Mouse (Mus musculus): ENCODE data around the gene Ttll5. TPM values are rescaled to one million over a fixed set of nuclear protein-coding genes. Genes with fewer than 3 reads are reported as not detected.

Ttll5 gene
- polyA plus RNA-seq, 1 experiment from 2014 or later, result 19.6 TPM

DNA sequence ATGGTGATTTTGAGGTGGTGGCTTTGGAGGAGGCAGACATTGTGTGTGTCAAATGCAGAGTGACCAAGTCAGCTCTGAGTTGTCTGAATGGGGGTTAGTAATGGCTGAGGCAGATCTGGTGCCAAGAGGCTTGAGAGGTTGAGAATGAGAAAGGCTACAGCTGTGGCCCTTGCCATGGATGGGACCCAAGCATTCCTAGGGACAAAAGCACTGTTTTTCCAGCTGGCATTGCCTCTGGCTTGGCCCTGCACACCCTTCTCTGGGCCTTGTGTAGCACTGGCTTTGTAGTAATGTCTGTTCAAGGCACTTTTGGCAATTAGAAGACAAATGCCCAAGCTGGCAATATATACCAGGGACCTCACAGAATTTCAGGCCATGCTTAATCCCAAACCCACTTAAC lies 13.5 kb upstream of the Ttll5 start:
- ATAC-seq (ENCODE audit: insufficient number of reproducible peaks, insufficient read depth, low FRiP score, low TSS enrichment), result no peak
- H3K36me3 ChIP-seq, result peaks cover 34% of the 10 kb centered on the region

DNA sequence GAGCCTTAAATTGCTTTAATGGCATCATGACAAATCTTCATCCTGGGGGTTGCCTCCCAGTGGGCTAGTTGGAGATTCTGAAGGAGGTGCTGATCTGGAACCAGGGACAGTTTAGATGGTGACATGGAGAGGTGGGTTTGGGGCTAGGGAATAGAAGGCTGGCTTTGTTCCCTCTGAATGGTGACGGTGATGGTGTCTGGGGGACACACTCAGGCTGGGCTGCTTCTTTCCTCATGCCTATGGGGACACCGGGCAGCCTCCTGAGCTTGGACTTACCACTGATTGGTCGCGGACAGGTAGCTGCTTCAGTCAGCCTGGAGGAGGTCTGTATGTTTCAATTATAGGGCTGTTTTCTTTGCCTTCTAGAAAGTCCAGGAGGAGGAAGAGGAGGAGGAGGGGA lies 12.8 kb upstream of the Ttll5 start:
- H3K4me2 ChIP-seq (replicated peaks), result no peak overlapping the region
- 97% methylated on average over 4 of the region's 4 CpGs for WGBS
- no peaks in the 10 kb centered on the region for H3K27me3 ChIP-seq

More for the DNA sequence above, 13.5 kb upstream of the Ttll5 start:
- no peaks in the 10 kb centered on the region for H3K9me3 ChIP-seq
- H3K27me3 ChIP-seq, result no peaks in the 10 kb centered on the region
- H3K27ac ChIP-seq, result no peak overlapping the region
- no peaks in the 10 kb centered on the region for H3K4me1 ChIP-seq
- H3K4me2 ChIP-seq (replicated peaks), result no peak overlapping the region
- no peak overlapping the region for H3K4me3 ChIP-seq
- no peak overlapping the region for H3K9ac ChIP-seq

DNA sequence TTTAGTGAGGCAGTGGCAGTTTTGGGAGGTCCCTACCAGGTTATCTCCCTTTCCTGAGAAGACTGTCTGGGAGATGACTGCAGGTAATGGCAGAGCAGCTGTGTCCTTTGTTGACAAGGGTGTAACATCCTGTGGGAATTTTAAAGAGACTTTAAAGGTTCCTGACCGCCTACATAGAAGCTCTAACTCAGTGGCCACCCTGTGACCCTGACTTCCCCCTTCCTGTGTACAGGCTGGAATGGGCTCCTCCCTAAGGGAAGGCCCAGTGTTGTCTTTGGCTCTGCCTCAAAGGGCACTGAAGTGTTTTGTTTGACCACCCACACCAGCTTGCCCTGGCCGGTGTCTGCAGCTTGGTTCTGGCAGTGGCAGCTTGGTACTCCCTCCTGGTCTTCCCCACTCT lies 10.9 kb upstream of the Ttll5 start:
- peaks cover 52% of the 10 kb centered on the region for H3K36me3 ChIP-seq

More for the DNA sequence above, 12.8 kb upstream of the Ttll5 start:
- H3K4me3 ChIP-seq, result no peak overlapping the region
- ATAC-seq (ENCODE audit: insufficient number of reproducible peaks, insufficient read depth, low FRiP score, low TSS enrichment), result no peak
- no peaks in the 10 kb centered on the region for H3K9me3 ChIP-seq
- no peaks in the 10 kb centered on the region for H3K4me1 ChIP-seq
- H3K36me3 ChIP-seq, result peaks cover 40% of the 10 kb centered on the region
- no peak overlapping the region for H3K9ac ChIP-seq
- H3K27ac ChIP-seq, result no peak overlapping the region

DNA sequence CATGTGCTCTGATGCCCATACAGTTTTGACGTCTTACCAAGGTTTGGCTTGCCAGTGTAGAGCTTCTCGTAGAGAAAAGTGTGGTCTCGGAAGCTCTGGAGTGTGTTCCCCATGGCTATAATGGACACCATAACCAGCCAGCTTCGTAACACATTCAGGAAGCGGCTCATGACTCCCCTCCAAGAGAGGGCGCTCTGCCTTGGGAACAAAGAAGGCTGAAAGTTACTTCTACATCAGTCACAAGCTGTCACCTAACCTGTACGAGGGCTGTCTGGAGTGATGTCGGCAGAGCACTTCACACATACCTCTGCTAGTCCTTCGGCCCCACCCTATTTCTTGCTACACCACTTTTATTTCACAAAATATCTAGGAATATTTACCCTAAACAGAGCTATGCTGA lies 2.4 kb upstream of the Ttll5 start:
- no peak overlapping the region for H3K27ac ChIP-seq
- no peak overlapping the region for H3K9ac ChIP-seq
- no peaks in the 10 kb centered on the region for H3K27me3 ChIP-seq
- peaks cover 12% of the 10 kb centered on the region for H3K4me1 ChIP-seq
- no peak for ATAC-seq (ENCODE audit: insufficient number of reproducible peaks, insufficient read depth, low FRiP score, low TSS enrichment)
- no peaks in the 10 kb centered on the region for H3K9me3 ChIP-seq
- no peak overlapping the region for H3K4me2 ChIP-seq (replicated peaks)
- peaks cover 31% of the 10 kb centered on the region for H3K36me3 ChIP-seq
- H3K4me3 ChIP-seq, result no peak overlapping the region
- 78% methylated on average over 9 of the region's 9 CpGs for WGBS

More for the DNA sequence above, 10.9 kb upstream of the Ttll5 start:
- Histone ChIP-seq H3K9ac (no peak overlapping the region), H3K27me3 (no peaks in the 10 kb centered on the region), H3K4me1 (no peaks in the 10 kb centered on the region), H3K4me2 (replicated peaks) (no peak overlapping the region), H3K9me3 (no peaks in the 10 kb centered on the region), H3K4me3 (no peak overlapping the region), H3K27ac (no peak overlapping the region)
- ATAC-seq (ENCODE audit: insufficient number of reproducible peaks, insufficient read depth, low FRiP score, low TSS enrichment), result no peak
- 68% methylated on average over 2 of the region's 2 CpGs for WGBS

DNA sequence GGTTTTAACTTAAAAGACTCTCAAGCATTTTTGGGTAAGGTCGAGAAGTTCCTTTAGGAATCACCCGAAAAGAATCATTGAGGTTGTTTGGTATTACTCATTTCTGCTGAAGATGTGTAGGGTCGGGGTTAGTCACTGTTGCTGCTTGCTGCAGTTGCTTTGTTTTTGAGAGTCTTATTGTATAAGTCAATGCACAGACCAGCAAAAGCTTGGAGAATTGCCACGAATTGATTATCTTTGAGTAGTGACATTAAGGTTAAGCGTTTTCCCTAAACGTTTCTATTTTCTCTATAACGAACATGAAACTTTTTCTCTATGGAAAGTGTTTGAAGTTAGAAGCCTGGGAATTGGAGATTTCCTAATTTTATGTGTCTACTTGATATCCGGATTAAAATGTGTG lies 902 bp downstream of the Ttll5 start:
- ATAC-seq (ENCODE audit: insufficient number of reproducible peaks, insufficient read depth, low FRiP score, low TSS enrichment), result no peak
- Histone ChIP-seq H3K4me2 (replicated peaks) (peak overlapping the region; percentile 86), H3K9me3 (no peaks in the 10 kb centered on the region), H3K27me3 (no peaks in the 10 kb centered on the region), H3K4me3 (peak overlapping the region; percentile 83), H3K9ac (peak overlapping the region; percentile 70), H3K36me3 (peaks cover 18% of the 10 kb centered on the region; the same call in 1 of the 2 replicates), H3K4me1 (peaks cover 12% of the 10 kb centered on the region), H3K27ac (peak overlapping the region; percentile 97)
- 14% methylated on average over 8 of the region's 8 CpGs for WGBS

DNA sequence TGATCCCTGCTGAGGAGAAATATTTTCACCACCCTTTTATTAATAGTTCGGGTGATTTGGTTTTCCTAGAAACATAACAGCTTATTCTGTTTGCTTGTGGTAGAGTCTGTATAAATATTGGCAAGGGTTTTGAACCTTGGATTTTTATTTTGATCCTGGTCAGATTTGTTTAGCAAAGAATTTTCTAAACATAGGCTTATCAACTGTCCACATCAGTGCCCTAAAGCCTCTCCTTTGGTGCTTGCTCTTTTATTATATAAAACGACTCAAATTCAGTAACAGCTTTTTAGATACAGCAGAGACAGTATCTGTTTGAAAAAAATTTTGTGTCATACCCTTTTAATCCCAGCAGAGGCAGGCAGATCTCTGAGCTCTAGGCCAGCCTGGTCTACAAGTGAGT lies 1.4 kb downstream of the Ttll5 start:
- H3K9me3 ChIP-seq, result no peaks in the 10 kb centered on the region
- peaks cover 12% of the 10 kb centered on the region for H3K4me1 ChIP-seq
- ATAC-seq (ENCODE audit: insufficient number of reproducible peaks, insufficient read depth, low FRiP score, low TSS enrichment), result no peak
- H3K27me3 ChIP-seq, result no peaks in the 10 kb centered on the region
- H3K36me3 ChIP-seq, result peaks cover 18% of the 10 kb centered on the region; the same call in 1 of the 2 replicates
- peak overlapping the region; percentile 86 for H3K4me2 ChIP-seq (replicated peaks)
- 82% methylated on average over 2 of the region's 2 CpGs for WGBS
- H3K9ac ChIP-seq, result no peak overlapping the region
- H3K27ac ChIP-seq, result no peak overlapping the region
- H3K4me3 ChIP-seq, result 0 out of 2 replicates have a peak overlapping the region, but pooled peaks have one; percentile 83

DNA sequence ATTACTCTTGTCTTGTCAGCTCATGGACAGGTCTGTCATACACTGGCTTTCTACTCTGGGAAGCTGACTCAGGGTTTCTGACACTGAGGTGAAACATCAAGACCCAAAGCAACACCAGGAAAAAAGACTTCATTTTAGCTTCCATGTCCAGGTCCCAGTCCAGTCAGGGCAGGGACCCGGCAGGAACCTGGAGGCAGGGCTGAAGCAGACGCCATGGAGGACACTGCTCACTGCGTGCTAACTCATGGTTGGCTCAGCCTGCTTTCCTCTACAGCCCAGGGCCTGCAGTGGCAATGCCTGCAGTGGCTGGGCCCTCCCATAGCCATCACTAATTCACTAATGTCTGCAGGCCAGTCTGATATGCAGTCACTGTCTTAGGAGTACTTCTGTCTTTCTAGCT lies 4.4 kb downstream of the Ttll5 start:
- no peak for ATAC-seq (ENCODE audit: insufficient number of reproducible peaks, insufficient read depth, low FRiP score, low TSS enrichment)
- Histone ChIP-seq H3K4me2 (replicated peaks) (no peak overlapping the region), H3K9ac (no peak overlapping the region), H3K27ac (no peak overlapping the region), H3K4me1 (peaks cover 4% of the 10 kb centered on the region), H3K9me3 (no peaks in the 10 kb centered on the region), H3K27me3 (no peaks in the 10 kb centered on the region), H3K4me3 (no peak overlapping the region), H3K36me3 (0 out of 2 replicates have a peak, but pooled peaks cover 23% of the 10 kb centered on the region)
- WGBS, result 86% methylated on average over 3 of the region's 3 CpGs

DNA sequence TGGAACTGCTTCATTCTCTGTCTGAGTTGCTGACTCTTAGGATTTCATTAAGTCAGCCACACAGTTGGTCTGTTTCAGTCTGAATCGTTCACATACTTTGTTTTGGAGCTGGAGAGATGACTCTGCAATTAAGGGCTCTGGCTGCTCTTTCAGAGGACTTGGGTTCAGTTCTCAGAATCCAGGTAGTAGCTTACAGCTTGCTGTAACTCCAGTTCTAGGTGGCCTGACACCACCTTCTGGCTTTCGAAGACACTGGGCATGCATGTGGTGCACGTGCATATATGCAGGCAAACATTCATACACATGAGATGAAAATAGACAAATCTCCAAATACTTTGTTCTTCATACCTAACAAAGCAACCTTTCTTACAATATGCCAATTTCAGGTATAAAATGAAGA lies 5.4 kb downstream of the Ttll5 start:
- H3K36me3 ChIP-seq, result 0 out of 2 replicates have a peak, but pooled peaks cover 23% of the 10 kb centered on the region
- no peak overlapping the region for H3K9ac ChIP-seq
- no peaks in the 10 kb centered on the region for H3K9me3 ChIP-seq
- peaks cover 3% of the 10 kb centered on the region; the same call in 1 of the 2 replicates for H3K4me1 ChIP-seq
- H3K27me3 ChIP-seq, result no peaks in the 10 kb centered on the region
- no peak for ATAC-seq (ENCODE audit: insufficient number of reproducible peaks, insufficient read depth, low FRiP score, low TSS enrichment)
- H3K4me2 ChIP-seq (replicated peaks), result no peak overlapping the region
- no peak overlapping the region for H3K4me3 ChIP-seq
- 93% methylated on average over 3 of the region's 3 CpGs for WGBS
- no peak overlapping the region for H3K27ac ChIP-seq

DNA sequence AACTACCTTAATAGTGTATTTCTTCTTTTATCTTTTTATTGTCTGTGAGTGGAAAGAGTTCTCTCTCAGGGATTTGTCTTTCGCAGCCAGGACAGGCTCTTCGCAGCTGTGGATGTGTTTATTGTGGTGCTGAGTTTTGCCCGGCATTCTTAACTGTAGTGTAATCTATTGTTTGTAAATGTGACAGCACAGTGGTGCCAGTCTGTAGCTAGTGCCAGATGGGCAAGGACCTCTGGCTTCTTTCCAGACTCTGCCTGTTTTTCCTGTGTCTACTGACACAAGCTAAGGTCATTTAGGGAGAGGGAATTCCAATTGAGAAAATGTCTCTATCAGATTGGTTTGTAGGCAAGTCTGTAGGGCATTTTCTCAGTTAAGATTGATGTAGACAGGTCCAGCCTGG lies 6.2 kb downstream of the Ttll5 start:
- WGBS, result 92% methylated on average over 3 of the region's 3 CpGs
- H3K36me3 ChIP-seq, result 0 out of 2 replicates have a peak, but pooled peaks cover 23% of the 10 kb centered on the region
- H3K27ac ChIP-seq, result no peak overlapping the region
- H3K9me3 ChIP-seq, result no peaks in the 10 kb centered on the region
- no peak overlapping the region for H3K4me3 ChIP-seq
- H3K4me2 ChIP-seq (replicated peaks), result no peak overlapping the region
- H3K27me3 ChIP-seq, result no peaks in the 10 kb centered on the region
- H3K4me1 ChIP-seq, result 0 out of 2 replicates have a peak, but pooled peaks cover 3% of the 10 kb centered on the region
- no peak for ATAC-seq (ENCODE audit: insufficient number of reproducible peaks, insufficient read depth, low FRiP score, low TSS enrichment)
- H3K9ac ChIP-seq, result no peak overlapping the region

DNA sequence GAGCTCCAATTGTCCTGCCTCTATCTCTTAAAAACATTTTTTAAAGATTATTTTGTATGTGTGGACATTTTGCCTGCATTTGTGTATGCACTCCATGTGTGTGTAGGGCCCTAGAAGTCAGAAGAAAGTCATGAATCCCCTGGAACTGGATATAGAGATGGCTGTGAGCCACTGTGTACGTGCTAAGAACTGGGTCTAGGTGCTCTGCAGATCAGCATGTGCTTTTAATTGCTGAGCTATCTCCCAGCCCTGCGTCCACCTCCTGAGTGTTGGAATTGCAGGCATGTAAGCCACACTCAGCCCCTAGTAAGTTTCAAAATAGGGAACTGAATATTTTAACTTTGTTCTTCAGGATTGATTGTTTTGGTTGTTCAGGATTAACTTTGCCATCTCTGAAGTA lies 10.1 kb downstream of the Ttll5 start:
- 77% methylated on average over 2 of the region's 2 CpGs for WGBS
- no peak for ATAC-seq (ENCODE audit: insufficient number of reproducible peaks, insufficient read depth, low FRiP score, low TSS enrichment)
- Histone ChIP-seq H3K9me3 (no peaks in the 10 kb centered on the region), H3K4me1 (no peaks in the 10 kb centered on the region), H3K27ac (no peak overlapping the region), H3K36me3 (0 out of 2 replicates have a peak, but pooled peaks cover 10% of the 10 kb centered on the region), H3K4me3 (no peak overlapping the region), H3K9ac (no peak overlapping the region), H3K4me2 (replicated peaks) (no peak overlapping the region), H3K27me3 (no peaks in the 10 kb centered on the region)

DNA sequence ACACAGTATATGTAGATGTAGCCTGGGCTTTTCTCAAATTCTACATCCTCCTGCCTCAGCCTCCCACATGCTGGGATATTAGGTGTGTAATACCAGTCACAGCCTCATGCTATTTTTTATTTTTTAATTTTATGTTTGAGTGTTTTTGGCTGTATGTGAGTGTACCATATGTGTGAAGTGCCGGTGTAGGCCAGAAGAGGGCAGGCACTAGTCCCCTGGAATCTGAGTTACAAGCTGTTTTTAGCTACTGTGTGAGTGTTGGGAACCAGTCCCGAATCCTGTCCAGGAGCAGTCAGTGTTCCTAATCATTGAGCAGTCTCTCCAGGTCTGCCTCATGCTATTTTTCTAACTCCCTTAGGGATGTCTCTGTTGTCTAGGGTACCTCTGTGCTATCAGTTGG lies 13.3 kb downstream of the Ttll5 start:
- Histone ChIP-seq H3K4me1 (no peaks in the 10 kb centered on the region), H3K27me3 (no peaks in the 10 kb centered on the region), H3K9ac (no peak overlapping the region), H3K27ac (no peak overlapping the region), H3K4me3 (no peak overlapping the region), H3K36me3 (0 out of 2 replicates have a peak, but pooled peaks cover 2% of the 10 kb centered on the region), H3K4me2 (replicated peaks) (no peak overlapping the region), H3K9me3 (no peaks in the 10 kb centered on the region)
- 81% methylated on average over 2 of the region's 2 CpGs for WGBS
- no peak for ATAC-seq (ENCODE audit: insufficient number of reproducible peaks, insufficient read depth, low FRiP score, low TSS enrichment)

DNA sequence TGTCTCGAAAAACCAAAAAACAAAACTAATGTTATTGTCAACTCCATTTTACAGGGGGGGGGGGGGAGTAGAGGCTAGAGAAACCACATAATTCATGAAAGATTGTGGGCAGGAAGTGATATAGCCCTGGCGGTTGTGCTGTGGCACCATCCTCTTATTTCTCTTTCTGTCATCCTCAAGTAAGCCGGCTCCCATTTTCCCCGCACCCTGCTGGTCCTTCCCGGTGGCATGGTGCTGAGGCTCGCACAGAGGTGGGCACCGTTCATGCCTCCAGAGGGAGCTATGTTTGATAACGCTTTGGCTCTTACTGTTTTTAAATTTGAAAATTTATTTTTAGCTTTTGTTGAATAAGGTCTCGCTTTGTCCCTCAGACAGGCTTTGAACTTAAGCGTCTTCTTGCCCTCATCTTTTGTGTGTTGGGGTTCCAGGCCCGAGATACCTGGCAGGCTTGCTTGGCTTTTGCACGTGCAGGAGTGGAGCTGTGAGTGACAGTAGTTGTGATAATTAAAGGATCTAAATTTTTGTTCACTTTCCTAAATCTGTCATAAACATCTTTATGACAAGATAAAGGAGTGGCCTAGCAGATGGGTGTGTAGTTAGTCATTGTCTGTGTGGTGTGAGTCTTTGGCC lies 15.0 kb downstream of the Ttll5 start:
- WGBS, result 90% methylated on average over 12 of the region's 12 CpGs
- no peak overlapping the region for H3K4me3 ChIP-seq
- ATAC-seq (ENCODE audit: insufficient number of reproducible peaks, insufficient read depth, low FRiP score, low TSS enrichment), result no peak

More for the DNA sequence above, 15.0 kb downstream of the Ttll5 start:
- Histone ChIP-seq H3K9me3 (no peaks in the 10 kb centered on the region), H3K9ac (no peak overlapping the region), H3K4me2 (replicated peaks) (no peak overlapping the region), H3K27ac (no peak overlapping the region), H3K36me3 (no peaks in the 10 kb centered on the region), H3K27me3 (no peaks in the 10 kb centered on the region), H3K4me1 (no peaks in the 10 kb centered on the region)
